ENCODE assay signal across 11 mouse cellular contexts in the genomic region with DNA sequence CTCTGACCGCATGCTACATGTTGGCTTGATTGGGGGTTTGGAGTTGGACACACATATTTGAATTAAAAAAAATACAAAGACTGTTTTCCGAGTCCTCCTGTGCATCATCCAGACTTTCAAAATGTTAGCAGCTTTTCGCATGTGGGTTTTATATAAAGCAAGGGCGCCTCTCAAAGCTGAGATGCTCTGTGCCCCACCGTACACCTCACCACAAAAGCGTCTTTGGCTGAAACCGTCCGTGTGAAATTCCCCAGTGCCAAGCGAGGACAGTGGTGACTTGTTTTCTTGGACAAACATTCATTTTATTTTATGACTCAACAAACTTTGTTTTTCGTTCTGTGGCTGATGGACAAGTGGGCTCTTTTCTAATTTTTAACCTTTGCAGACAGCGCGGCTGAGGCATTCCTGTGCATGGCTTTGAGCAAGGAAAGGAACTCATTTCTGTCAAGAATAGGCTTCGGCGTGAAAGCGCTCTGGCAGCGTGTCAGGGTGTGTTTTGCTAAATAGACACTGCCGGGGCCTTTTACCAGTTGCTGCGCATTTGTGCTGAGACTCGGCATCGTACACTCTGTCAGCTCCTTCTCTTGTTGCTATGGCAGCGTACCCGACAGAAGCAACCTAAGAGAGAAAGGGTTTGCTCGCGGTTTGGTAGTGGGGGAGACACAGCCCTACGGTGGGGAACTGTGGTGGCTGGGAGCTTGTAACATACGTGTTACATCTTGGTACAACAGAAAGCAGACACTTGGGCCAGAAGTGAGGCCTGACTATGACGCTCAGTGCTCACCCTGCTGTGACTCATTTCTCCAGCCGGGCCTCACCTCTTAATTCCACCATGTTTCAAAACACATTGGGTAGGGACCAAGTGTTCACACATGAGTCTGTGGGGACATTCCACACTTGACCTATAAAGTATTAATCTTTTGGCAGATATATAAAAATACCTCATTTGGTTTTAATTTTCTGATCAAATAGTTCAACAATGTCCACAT.
DNase-seq lines count a peak whose midpoint lies in the region; ATAC-seq and TF ChIP-seq lines count a peak whose summit lies in the region.
"Had no signal": no experiment of that assay in that cellular context is flagged by ENCODE, and none has a peak within 500 bp of the region (broad histone marks: within the 10 kb centered on the region; RNA-seq: fewer than 3 reads in every experiment).

No protein-coding gene starts in this region.

- no peaks in the 10 kb centered on the region for H3K27me3 ChIP-seq in neural tube, embryonic 15.5 days (replicated peaks)
- H3K27me3 ChIP-seq: hindbrain, embryonic 12.5 days had no signal

- no peaks in the 10 kb centered on the region for H3K4me1 ChIP-seq in neural tube, embryonic 15.5 days
- H3K4me1 ChIP-seq: hindbrain, embryonic 12.5 days had no signal

- no peak overlapping the region for H3K27ac ChIP-seq in neural tube, embryonic 15.5 days (replicated peaks)
- no peak overlapping the region for H3K27ac ChIP-seq in layer of hippocampus, adult 2 months
- H3K27ac ChIP-seq: hindbrain, embryonic 12.5 days; macrophage had no signal

- intact Hi-C loops in left cerebral cortex, postnatal 4 days (cut with DNase I), result no loop called here

- H3K4me3 ChIP-seq in neural tube, embryonic 15.5 days (replicated peaks), result no peak overlapping the region
- H3K4me3 ChIP-seq in layer of hippocampus, adult 2 months, result no peak overlapping the region; the same call in 1 of the 2 replicates
- H3K4me3 ChIP-seq: hindbrain, embryonic 12.5 days had no signal

- TF ChIP-seq CTCF in layer of hippocampus, adult 2 months (conservative IDR thresholded peaks at IDR 0.05), result no peak

- ATAC-seq in neural tube, embryonic 15.5 days (ENCODE audit: low FRiP score), result no peak

- H3K4me2 ChIP-seq in neural tube, embryonic 15.5 days, result no peak overlapping the region
- H3K4me2 ChIP-seq: hindbrain, embryonic 12.5 days had no signal

- H3K9ac ChIP-seq in neural tube, embryonic 15.5 days (replicated peaks), result no peak overlapping the region
- H3K9ac ChIP-seq: hindbrain, embryonic 12.5 days had no signal

- 68% methylated on average over 28 of the region's 28 CpGs for WGBS in neural tube, embryonic 15.5 days

- no peaks in the 10 kb centered on the region for H3K36me3 ChIP-seq in neural tube, embryonic 15.5 days
- H3K36me3 ChIP-seq: hindbrain, embryonic 12.5 days had no signal

- H3K9me3 ChIP-seq in neural tube, embryonic 15.5 days (replicated peaks), result no peaks in the 10 kb centered on the region; the same call in 1 of the 2 replicates

- DNase-seq in neural tube, embryonic 10.5 days (ENCODE audit: extremely low spot score, low spot score), result peak; percentile 11
- DNase-seq in layer of hippocampus, adult 2 months (ENCODE audit: low spot score in 2 of 2), result peak; percentile 25 to 42
- peak; percentile 13 for DNase-seq in left cerebral cortex, postnatal 4 days
- no peak for DNase-seq in thymus, postnatal 0 days (ENCODE audit: low spot score)
- DNase-seq in kidney, postnatal 14 days, result no peak
- DNase-seq in kidney, adult 18-20 months, result no peak
- DNase-seq: gastrocnemius, postnatal 36 days; thymus, adult 2 months had no signal

Comparison
In these comparisons a context has a peak if more than half of its experiments do, and no peak if none do; other contexts are left out.
1. DNase-seq: peak in neural tube, embryonic 10.5 days (single experiment), layer of hippocampus, adult 2 months (2 of 2) and left cerebral cortex, postnatal 4 days (single experiment); none in thymus, postnatal 0 days (single experiment), kidney, postnatal 14 days (single experiment) and kidney, adult 18-20 months (single experiment).